Mouse (Mus musculus) kidney, adult 2 months (tissue): Measurements from ENCODE around the gene Gm15517.

Experiments
- CTCF ChIP-seq: fragments of 200-500 bp; conservative IDR thresholded peaks from 2 replicates; pipeline ENCODE4 v1.5.1; 2011; ENCODE audit warnings: low read depth, mild to moderate bottlenecking, control low read depth, low read length, moderate library complexity, mixed read lengths; ENCODE audit not compliant: insufficient read depth, insufficient read length
- POLR2A ChIP-seq: fragments of 200-500 bp; IDR thresholded peaks from one replicate; pipeline ENCODE4 v1.6.1; 2011; ENCODE audit warnings: low read depth, low read length, control low read depth

DNA sequence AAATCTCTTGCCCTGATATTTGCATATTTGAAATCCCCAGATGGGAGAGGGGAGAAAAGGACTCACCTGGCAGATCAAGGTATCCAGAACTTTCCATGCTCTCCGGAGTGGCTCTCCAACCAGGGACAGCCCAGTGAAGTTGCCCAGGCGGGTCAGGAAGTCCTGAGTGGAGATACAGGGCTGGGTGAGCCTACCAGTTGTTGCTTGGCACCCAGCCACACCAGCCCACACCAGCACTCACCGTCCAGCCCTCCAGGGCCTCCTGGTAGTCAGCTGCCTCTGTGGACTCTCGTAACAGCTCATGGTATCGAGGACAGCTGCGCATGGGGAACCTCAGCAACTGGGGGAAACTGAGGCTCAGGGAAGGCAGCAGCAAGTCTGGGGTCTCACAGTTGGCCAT lies 6.3 kb upstream of the Gm15517 start:
- no peak for TF ChIP-seq CTCF
- TF ChIP-seq POLR2A = no peak
